Mouse (Mus musculus) gastrocnemius, adult 18-20 months (tissue): ENCODE data around the gene Kcnk7. TPM values are rescaled to one million over a fixed set of nuclear protein-coding genes. Genes with fewer than 3 reads are reported as not detected.

Experiments
- DNase-seq: peaks from one replicate; pipeline ENCODE4 v3.0.0; 2021; ENCODE audit warnings: low spot score
- microRNA-seq: library from miRNA; unstranded; fragments of <30 nt; microRNA quantifications from one replicate; pipeline ENCODE4 v1.2.0, GENCODE M21; 2021
- total RNA-seq, 2 experiments: library from RNA; stranded (reverse); gene quantifications; 2 replicates each; pipeline ENCODE4 v1.2.3; 2021

Kcnk7 gene
- total RNA-seq, 2 experiments from 2014 or later, result not detected

DNA sequence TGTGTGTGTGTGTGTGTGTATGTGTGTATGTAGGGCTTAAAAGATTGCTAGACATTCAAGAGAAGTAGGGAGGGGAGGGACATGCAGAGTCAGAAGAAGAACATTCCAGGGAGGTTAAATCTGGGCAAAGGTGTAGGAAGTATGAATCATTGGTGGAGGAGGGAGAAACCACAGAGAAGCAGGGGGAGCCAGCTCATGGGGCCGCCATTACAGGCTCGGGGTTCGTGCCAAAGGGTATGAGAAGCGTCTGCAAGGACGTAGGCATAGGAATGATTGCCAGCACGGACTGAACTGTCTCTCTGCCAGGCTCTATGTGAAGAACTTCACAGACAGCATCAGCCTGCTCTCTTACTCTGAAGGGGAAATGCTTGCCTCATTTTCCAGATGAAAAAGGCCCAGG is 45.3 kb downstream of the Kcnk7 start:
- no peak for DNase-seq

DNA sequence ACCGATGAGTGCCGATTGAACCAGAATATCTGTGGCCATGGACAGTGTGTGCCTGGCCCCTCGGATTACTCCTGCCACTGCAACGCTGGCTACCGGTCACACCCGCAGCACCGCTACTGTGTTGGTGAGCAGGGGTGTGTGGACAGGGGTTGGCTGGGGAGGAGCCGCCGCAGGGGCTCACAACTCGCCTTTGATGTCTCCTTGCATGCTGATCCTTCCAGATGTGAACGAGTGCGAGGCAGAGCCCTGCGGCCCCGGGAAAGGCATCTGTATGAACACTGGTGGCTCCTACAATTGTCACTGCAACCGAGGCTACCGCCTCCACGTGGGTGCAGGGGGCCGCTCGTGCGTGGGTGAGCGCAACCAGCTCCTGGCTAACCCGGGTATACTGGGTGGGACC is 46.8 kb downstream of the Kcnk7 start:
- no peak for DNase-seq

DNA sequence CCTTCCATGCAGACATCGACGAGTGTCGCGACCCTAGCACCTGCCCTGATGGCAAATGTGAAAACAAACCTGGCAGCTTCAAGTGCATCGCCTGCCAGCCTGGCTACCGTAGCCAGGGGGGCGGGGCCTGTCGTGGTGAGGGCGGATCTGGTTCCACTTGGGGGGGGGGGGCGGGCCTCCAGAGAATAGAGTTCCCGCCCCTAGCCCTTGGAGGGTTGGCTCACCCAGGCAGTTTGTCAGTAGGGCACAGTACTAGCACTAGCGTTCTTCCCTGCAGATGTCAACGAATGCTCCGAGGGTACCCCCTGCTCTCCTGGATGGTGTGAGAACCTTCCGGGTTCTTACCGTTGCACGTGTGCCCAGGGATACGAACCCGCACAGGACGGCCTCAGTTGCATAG is 47.6 kb downstream of the Kcnk7 start:
- DNase-seq, result peak; percentile 42

DNA sequence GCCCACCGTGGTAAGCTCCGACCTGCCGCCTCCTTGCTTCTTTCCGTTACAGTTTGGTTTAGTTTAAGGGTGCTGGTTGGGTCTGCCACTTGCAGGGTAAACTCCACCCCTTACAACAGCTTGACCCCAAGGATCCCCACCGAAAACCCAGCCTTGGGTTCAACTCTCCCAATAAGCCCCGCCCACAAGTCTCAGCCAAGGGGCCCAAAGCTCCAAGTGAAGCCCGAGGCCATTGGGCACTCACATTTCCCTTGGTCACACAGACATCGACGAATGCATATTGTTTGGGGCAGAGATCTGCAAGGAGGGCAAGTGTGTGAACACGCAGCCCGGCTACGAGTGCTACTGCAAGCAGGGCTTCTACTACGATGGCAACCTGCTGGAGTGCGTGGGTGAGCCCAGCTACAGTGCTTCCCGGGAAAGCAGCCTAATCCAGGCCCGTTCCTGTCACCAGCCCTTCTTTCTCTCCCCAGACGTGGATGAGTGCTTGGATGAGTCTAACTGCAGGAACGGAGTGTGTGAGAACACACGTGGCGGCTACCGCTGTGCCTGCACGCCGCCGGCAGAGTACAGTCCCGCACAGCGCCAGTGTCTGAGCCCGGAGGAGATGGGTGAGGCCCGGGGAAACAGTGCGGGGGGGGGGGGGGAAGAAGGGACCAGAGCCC is 52.3 kb downstream of the Kcnk7 start:
- no peak for DNase-seq

Small RNA genes lying within 50 kb of the gene (microRNA-seq; reads per million reads assigned to microRNA genes)
- gene Mir6987, result not detected

Other genes with a start within 250 kb of the Kcnk7 start
- 1 to 10 TPM; 4.0 to 5.1 TPM for gene Ccdc85b, start 246.5 kb upstream of the Kcnk7 start, total RNA-seq
- gene Fibp, start 243.8 kb upstream of the Kcnk7 start, total RNA-seq, result 10 to 100 TPM; 33.7 to 38.5 TPM
- not detected for gene Ctsw, start 235.9 kb upstream of the Kcnk7 start, total RNA-seq
- 1 to 10 TPM; 4.0 to 5.6 TPM for gene Efemp2, start 230.4 kb upstream of the Kcnk7 start, total RNA-seq
- gene Mus81, start 216.0 kb upstream of the Kcnk7 start, total RNA-seq, result 10 to 100 TPM; 18.3 to 22.1 TPM
- gene Cfl1, start 213.9 kb upstream of the Kcnk7 start, total RNA-seq, result 10 to 100 TPM; 48.4 to 74.2 TPM
- gene 1700020D05Rik, start 200.6 kb upstream of the Kcnk7 start, total RNA-seq, result under 1 TPM; 0.21 to 0.30 TPM
- gene Snx32, start 193.8 kb upstream of the Kcnk7 start, total RNA-seq, result 1 to 10 TPM; 5.5 to 5.8 TPM
- gene Ovol1, start 143.7 kb upstream of the Kcnk7 start, total RNA-seq, result not detected
- gene Ap5b1, start 136.3 kb upstream of the Kcnk7 start, total RNA-seq, result 1 to 10 TPM; 1.7 to 2.5 TPM
- 10 to 100 TPM; 40.7 to 50.1 TPM for gene Rnaseh2c, start 102.5 kb upstream of the Kcnk7 start, total RNA-seq
- gene Kat5, start 94.1 kb upstream of the Kcnk7 start, total RNA-seq, result 10 to 100 TPM; 24.0 to 26.0 TPM
- gene Rela, start 66.9 kb upstream of the Kcnk7 start, total RNA-seq, result 10 to 100 TPM; 14.6 to 19.3 TPM
- 1 to 10 TPM; 5.6 to 8.2 TPM for gene Sipa1, start 40.7 kb upstream of the Kcnk7 start, total RNA-seq
- 1 to 10 TPM; 8.6 to 9.4 TPM for gene Map3k11, start 15.6 kb upstream of the Kcnk7 start, total RNA-seq
- gene Pcnx3, start 15.5 kb upstream of the Kcnk7 start, total RNA-seq, result 10 to 100 TPM; 12.5 to 13.8 TPM
- 100 to 1,000 TPM; 210 to 241 TPM for gene Ehbp1l1, start 21.9 kb downstream of the Kcnk7 start, total RNA-seq
- 10 to 100 TPM; 20.1 to 21.3 TPM for gene Fam89b, start 25.3 kb downstream of the Kcnk7 start, total RNA-seq
- gene Ltbp3, start 36.5 kb downstream of the Kcnk7 start, total RNA-seq, result 10 to 100 TPM; 41.4 to 45.4 TPM
- 10 to 100 TPM; 70.6 to 74.4 TPM for gene Scyl1, start 67.1 kb downstream of the Kcnk7 start, total RNA-seq
- gene Frmd8, start 170.9 kb downstream of the Kcnk7 start, total RNA-seq, result 1 to 10 TPM; 2.9 to 3.2 TPM
- gene Slc25a45, start 173.4 kb downstream of the Kcnk7 start, total RNA-seq, result under 1 TPM; 0.59 to 0.90 TPM
- gene Tigd3, start 189.8 kb downstream of the Kcnk7 start, total RNA-seq, result under 1 TPM; 0.21 TPM
- 10 to 100 TPM; 76.3 to 85.1 TPM for gene Dpf2, start 208.6 kb downstream of the Kcnk7 start, total RNA-seq
- gene Cdc42ep2, start 220.4 kb downstream of the Kcnk7 start, total RNA-seq, result 10 to 100 TPM in 1 of 2 experiments, 1 to 10 TPM in 1; 8.9 to 11.2 TPM